Mouse (Mus musculus) ES-Bruce4 (cell line): ENCODE measurements around the gene Dennd2a. TPM values are rescaled to one million over a fixed set of nuclear protein-coding genes. Genes with fewer than 3 reads are reported as not detected.

Source experiments
- H3K27ac ChIP-seq: 2 replicates; pipeline ENCODE4 v1.5.1; 2012; ENCODE audit warnings: low read length, inconsistent platforms; ENCODE audit not compliant: insufficient read depth
- H3K27me3 ChIP-seq: 2 replicates; pipeline ENCODE4 v1.6.1; 2012; ENCODE audit warnings: mild to moderate bottlenecking, low read length, inconsistent platforms; ENCODE audit not compliant: control insufficient read depth, poor library complexity, insufficient read depth, severe bottlenecking
- H3K36me3 ChIP-seq: 2 replicates; pipeline ENCODE4 v1.6.1; 2012; ENCODE audit warnings: inconsistent platforms, mild to moderate bottlenecking, low read length, moderate library complexity; ENCODE audit not compliant: control insufficient read depth, poor library complexity, insufficient read depth, severe bottlenecking
- H3K4me1 ChIP-seq: one replicate; pipeline ENCODE4 v1.8.1; 2011; ENCODE audit warnings: low read length; ENCODE audit not compliant: control insufficient read depth, insufficient read depth
- H3K4me3 ChIP-seq: 2 replicates; pipeline ENCODE4 v1.5.1; 2011; ENCODE audit warnings: low read depth, mild to moderate bottlenecking, low read length
- H3K9ac ChIP-seq: 2 replicates; pipeline ENCODE4 v1.6.1; 2012; ENCODE audit warnings: low read depth, mild to moderate bottlenecking, inconsistent platforms; ENCODE audit not compliant: poor library complexity, severe bottlenecking
- H3K9me3 ChIP-seq: replicated peaks from 2 replicates; pipeline ENCODE4 v1.6.1; 2012; ENCODE audit warnings: mild to moderate bottlenecking, low read length, inconsistent platforms; ENCODE audit not compliant: control insufficient read depth, poor library complexity, insufficient read depth, severe bottlenecking
- CTCF ChIP-seq: IDR thresholded peaks from one replicate; pipeline ENCODE4 v1.8.1; 2011; ENCODE audit warnings: low read depth, low read length
- EP300 ChIP-seq: IDR thresholded peaks from 2 replicates; pipeline ENCODE4 v1.6.1; 2011; ENCODE audit warnings: low read depth, low read length; ENCODE audit not compliant: insufficient read depth
- POLR2A ChIP-seq: IDR thresholded peaks from one replicate; pipeline ENCODE4 v1.8.1; 2011; ENCODE audit warnings: low read length; ENCODE audit not compliant: insufficient read depth
- polyA plus RNA-seq: library from polyadenylated mRNA; stranded (reverse); fragments of >200 nt; gene quantifications from 2 replicates; pipeline ENCODE4 v1.2.4, GENCODE M21; 2011; ENCODE audit warnings: low read depth; ENCODE audit not compliant: missing spikeins, insufficient read depth, insufficient read length

Gene Dennd2a
- polyA plus RNA-seq, 1 experiment, result 29.8 TPM

DNA sequence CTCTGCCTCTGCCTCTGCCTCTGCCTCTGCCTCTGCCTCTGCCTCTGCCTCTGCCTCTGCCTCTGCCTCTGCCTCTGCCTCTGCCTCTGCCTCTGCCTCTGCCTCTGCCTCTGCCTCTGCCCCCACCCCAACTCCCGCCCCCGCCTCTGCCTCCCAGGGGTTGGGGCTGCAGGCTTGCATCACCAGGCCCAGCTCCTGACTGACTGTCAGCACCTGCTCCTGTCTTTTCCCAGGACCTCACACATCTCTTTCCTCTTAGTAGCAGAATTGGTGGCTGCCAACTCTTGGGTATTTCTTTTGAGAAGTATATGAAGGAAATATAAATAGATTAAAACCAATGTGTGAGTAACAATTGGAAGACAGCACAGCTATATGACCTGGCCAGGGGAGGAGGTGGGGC lies 22.9 kb upstream of the Dennd2a start:
- Histone ChIP-seq H3K9me3 (no peaks in the 10 kb centered on the region), H3K27ac (no peak overlapping the region), H3K36me3 (0 out of 2 replicates have a peak, but pooled peaks cover 2% of the 10 kb centered on the region), H3K4me1 (no peaks in the 10 kb centered on the region), H3K4me3 (no peak overlapping the region), H3K9ac (no peak overlapping the region), H3K27me3 (no peaks in the 10 kb centered on the region)
- TF ChIP-seq POLR2A (no peak), EP300 (no peak), CTCF (no peak)

DNA sequence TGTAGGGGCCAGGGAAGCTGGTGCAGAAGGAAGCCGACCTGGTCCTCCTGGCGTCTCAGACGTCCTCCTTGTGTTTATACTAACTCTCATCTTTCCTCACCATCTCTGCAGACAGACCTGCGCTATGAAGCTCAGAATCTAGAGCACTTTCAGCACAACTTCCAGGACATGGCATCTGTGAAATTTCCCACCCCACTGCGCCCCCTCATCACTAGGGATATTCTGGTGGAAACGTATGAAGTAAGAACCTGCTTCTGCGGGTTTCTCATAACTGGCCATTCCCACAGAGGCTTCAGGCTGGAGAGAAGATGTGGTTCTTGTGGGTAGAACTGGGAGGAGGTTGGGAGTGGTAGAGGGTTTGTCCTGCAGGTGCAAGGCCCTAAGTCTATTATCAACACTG lies 21.9 kb upstream of the Dennd2a start:
- Histone ChIP-seq H3K27ac (no peak overlapping the region), H3K4me1 (no peaks in the 10 kb centered on the region), H3K36me3 (0 out of 2 replicates have a peak, but pooled peaks cover 2% of the 10 kb centered on the region), H3K9ac (no peak overlapping the region), H3K9me3 (no peaks in the 10 kb centered on the region), H3K27me3 (no peaks in the 10 kb centered on the region), H3K4me3 (no peak overlapping the region)
- no peak for TF ChIP-seq EP300
- TF ChIP-seq POLR2A, result no peak
- no peak for TF ChIP-seq CTCF

DNA sequence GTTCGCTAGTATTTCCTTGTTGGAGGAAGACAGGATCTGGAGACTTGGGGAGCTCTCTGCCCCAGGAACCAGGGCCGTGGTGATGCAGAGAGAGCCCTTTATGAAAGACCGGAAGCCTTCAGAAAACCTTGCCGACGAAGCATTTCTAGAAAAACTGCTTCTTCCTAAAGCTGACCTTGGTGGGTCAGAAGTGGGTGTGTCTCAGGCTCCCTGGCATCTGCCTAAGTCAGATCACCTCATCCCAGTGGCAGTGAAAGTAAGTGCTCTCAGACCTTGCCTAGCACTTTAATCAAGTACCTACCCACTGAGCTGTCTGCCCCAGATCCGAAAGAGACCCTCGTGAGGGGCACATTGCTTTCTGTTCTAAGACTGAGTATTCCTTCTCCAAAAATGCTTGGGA lies 17.3 kb upstream of the Dennd2a start:
- H3K27me3 ChIP-seq, result no peaks in the 10 kb centered on the region
- TF ChIP-seq CTCF (no peak), EP300 (no peak), POLR2A (no peak)
- peak overlapping the region; percentile 54; the same call in 1 of the 2 replicates for H3K9ac ChIP-seq

DNA sequence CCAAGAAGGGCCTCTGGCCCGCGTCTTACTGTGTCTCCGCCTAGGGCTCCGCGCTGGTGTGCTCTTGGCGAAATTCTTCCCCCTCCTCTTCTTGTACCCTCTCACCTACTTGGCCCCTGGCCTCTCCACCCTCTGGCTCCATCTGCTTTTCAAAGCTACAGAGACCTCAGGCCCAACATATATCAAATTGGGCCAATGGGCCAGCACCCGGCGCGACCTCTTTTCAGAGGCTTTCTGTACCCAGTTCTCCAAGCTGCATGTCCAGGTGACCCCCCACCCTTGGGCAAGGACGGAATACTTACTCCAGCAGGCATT lies 16.8 kb upstream of the Dennd2a start:
- H3K27me3 ChIP-seq, result no peaks in the 10 kb centered on the region
- H3K27ac ChIP-seq, result no peak overlapping the region
- no peaks in the 10 kb centered on the region for H3K9me3 ChIP-seq
- H3K9ac ChIP-seq, result peak overlapping the region; percentile 54; the same call in 1 of the 2 replicates
- no peak for TF ChIP-seq POLR2A
- no peak for TF ChIP-seq EP300
- no peak for TF ChIP-seq CTCF
- peak overlapping the region; percentile 76 for H3K4me3 ChIP-seq
- no peaks in the 10 kb centered on the region for H3K4me1 ChIP-seq
- H3K36me3 ChIP-seq, result 0 out of 2 replicates have a peak, but pooled peaks cover under 1% of the 10 kb centered on the region

More for the DNA sequence above, 17.3 kb upstream of the Dennd2a start:
- H3K4me1 ChIP-seq, result no peaks in the 10 kb centered on the region
- H3K4me3 ChIP-seq, result no peak overlapping the region
- no peak overlapping the region for H3K27ac ChIP-seq
- H3K36me3 ChIP-seq, result 0 out of 2 replicates have a peak, but pooled peaks cover 2% of the 10 kb centered on the region
- H3K9me3 ChIP-seq, result no peaks in the 10 kb centered on the region

DNA sequence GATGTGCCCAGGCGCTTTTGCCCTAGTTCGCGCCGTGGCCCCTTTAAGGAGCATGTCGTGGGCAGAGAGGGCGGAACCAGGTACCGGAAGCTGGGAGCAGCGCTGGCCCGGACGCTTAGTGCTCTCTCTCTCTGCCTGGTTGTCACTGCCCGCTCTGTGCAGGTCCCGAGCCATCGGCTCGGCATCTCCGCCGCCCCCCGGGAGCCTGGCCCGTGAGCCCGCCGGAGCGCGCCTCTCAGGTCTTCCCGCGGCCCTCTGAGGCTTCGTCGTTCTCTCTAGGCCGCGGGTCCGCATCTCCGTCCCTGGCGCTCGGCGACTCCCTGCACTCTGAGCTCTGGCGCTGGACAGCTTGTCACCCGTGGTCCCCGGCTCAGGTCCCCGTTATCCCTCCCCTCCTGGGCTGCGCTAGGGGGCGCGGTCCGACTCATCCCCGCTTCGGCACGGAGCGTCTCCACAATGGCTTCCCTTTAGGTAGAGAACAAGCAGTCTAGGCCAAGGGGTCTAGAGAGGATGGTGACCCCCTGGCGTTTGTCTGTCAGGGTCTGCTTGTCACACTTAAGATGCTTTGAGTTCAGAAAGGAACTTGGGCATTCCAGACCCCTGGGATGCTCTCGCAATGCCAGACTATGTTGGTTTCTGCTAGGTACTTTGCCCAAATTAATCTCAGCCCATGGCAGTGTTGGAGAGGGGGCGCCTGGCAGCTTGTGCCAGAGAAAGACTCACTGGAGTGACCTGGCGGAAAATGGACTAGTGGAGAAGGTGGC lies 16.3 kb upstream of the Dennd2a start, which contains the start of gene Adck2:
TSS of gene Adck2 (plus strand) at position 83 of the 764 bp plus-strand sequence.
- Histone ChIP-seq H3K27ac (peak within 1 kb of the TSS; percentile 8; the same call in 1 of the 2 replicates), H3K4me3 (peak within 1 kb of the TSS; percentile 76), H3K9me3 (no peaks in the 10 kb centered on the region), H3K27me3 (no peaks in the 10 kb centered on the region), H3K36me3 (no peaks in the 10 kb centered on the region), H3K9ac (peak within 1 kb of the TSS; percentile 54), H3K4me1 (no peaks in the 10 kb centered on the region)
- TF ChIP-seq EP300 (0 out of 2 replicates have a peak, but pooled peaks have one; percentile 9), CTCF (peak; percentile 58), POLR2A (no peak)

DNA sequence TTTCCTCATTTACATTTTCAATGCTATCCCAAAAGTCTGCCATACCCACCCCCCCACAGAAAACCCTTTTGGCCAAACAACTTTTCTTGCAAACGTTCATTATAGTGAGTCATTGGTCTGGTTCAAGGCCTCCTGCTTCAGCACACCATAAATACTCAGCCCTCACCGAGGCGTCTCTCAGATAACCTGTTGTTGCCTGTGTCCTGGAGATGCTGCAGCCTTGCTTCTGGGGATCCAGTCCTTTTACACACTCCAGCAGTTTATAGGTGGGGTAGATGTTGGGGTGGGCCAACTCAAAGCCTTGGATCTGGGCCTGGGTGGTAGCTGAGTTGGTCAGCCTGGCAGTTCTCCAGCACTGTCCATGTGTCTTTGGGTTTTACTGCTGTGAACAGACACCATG lies 12.8 kb upstream of the Dennd2a start:
- H3K27me3 ChIP-seq, result no peaks in the 10 kb centered on the region
- no peaks in the 10 kb centered on the region for H3K4me1 ChIP-seq
- no peaks in the 10 kb centered on the region for H3K36me3 ChIP-seq
- H3K9ac ChIP-seq, result no peak overlapping the region
- TF ChIP-seq EP300, result no peak
- no peak for TF ChIP-seq POLR2A
- TF ChIP-seq CTCF, result no peak
- no peak overlapping the region for H3K27ac ChIP-seq
- no peak overlapping the region for H3K4me3 ChIP-seq
- no peaks in the 10 kb centered on the region for H3K9me3 ChIP-seq
